8 mouse cellular contexts compared by ENCODE assay signal in genomic region chr2:4400771-4401596, GRCm38 (mm10).
A peak's percentile ranks its signal among the peaks of the same experiment; 100 is the strongest.
DNase-seq lines count a peak whose midpoint lies in the region; ATAC-seq and TF ChIP-seq lines count a peak whose summit lies in the region.

No protein-coding gene starts in this region.

- H3K27ac ChIP-seq in forebrain, embryonic 10.5 days = peak overlapping the region; percentile 98
- peak overlapping the region; percentile 83 for H3K27ac ChIP-seq in heart, embryonic 13.5 days (replicated peaks)
- H3K27ac ChIP-seq in kidney, postnatal 0 days = peak overlapping the region; percentile 57
- H3K27ac ChIP-seq in liver, embryonic 15.5 days (replicated peaks) = no peak overlapping the region
- peak overlapping the region; percentile 98 for H3K27ac ChIP-seq in neural tube, embryonic 11.5 days (ENCODE audit: low read depth, low read length)

- no peaks in the 10 kb centered on the region for H3K27me3 ChIP-seq in C2C12 (ENCODE audit: control insufficient read depth, insufficient read depth, insufficient read length)
- H3K27me3 ChIP-seq in forebrain, embryonic 10.5 days (ENCODE audit: poor library complexity, severe bottlenecking) = 0 out of 2 replicates have a peak, but pooled peaks cover 8% of the 10 kb centered on the region
- no peaks in the 10 kb centered on the region for H3K27me3 ChIP-seq in heart, embryonic 13.5 days (replicated peaks)
- H3K27me3 ChIP-seq in kidney, postnatal 0 days (ENCODE audit: insufficient read depth, low read length) = no peaks in the 10 kb centered on the region
- H3K27me3 ChIP-seq in liver, embryonic 15.5 days = peaks cover 64% of the 10 kb centered on the region
- no peaks in the 10 kb centered on the region for H3K27me3 ChIP-seq in neural tube, embryonic 11.5 days (ENCODE audit: control insufficient read depth, insufficient read depth, low read length)

- DNase-seq in brain, adult 2 months (ENCODE audit: low read depth, low spot score) = peak; percentile 66
- peak; percentile 62 for DNase-seq in forebrain, embryonic 10.5 days (ENCODE audit: extremely low spot score, low spot score)
- DNase-seq in kidney, postnatal 0 days (ENCODE audit: low spot score) = peak; percentile 72
- peak; percentile 78 for DNase-seq in neural tube, embryonic 11.5 days (ENCODE audit: low spot score)
- DNase-seq in thymus, postnatal 25 days = peak; percentile 13

- peaks cover 67% of the 10 kb centered on the region for H3K79me2 ChIP-seq in C2C12 (ENCODE audit: control insufficient read depth, insufficient read depth)

- H3K4me3 ChIP-seq in C2C12 (ENCODE audit: insufficient read depth, poor library complexity, severe bottlenecking) = peak overlapping the region; percentile 63
- peak overlapping the region; percentile 68 for H3K4me3 ChIP-seq in forebrain, embryonic 10.5 days
- H3K4me3 ChIP-seq in heart, embryonic 13.5 days = peak overlapping the region; percentile 78
- H3K4me3 ChIP-seq in kidney, postnatal 0 days (replicated peaks; ENCODE audit: low read depth, low read length) = peak overlapping the region; percentile 77
- H3K4me3 ChIP-seq in liver, embryonic 15.5 days (replicated peaks) = peak overlapping the region; percentile 50
- H3K4me3 ChIP-seq in neural tube, embryonic 11.5 days (ENCODE audit: low read depth, low read length) = peak overlapping the region; percentile 72

- H3K9me3 ChIP-seq in forebrain, embryonic 10.5 days = peaks cover 5% of the 10 kb centered on the region; the same call in 1 of the 2 replicates
- H3K9me3 ChIP-seq in heart, embryonic 13.5 days = peaks cover 3% of the 10 kb centered on the region; the same call in 1 of the 2 replicates
- no peaks in the 10 kb centered on the region for H3K9me3 ChIP-seq in kidney, postnatal 0 days (replicated peaks; ENCODE audit: low read length)
- H3K9me3 ChIP-seq in liver, embryonic 15.5 days (replicated peaks) = no peaks in the 10 kb centered on the region
- H3K9me3 ChIP-seq in neural tube, embryonic 11.5 days (ENCODE audit: control insufficient read depth, low read length) = no peaks in the 10 kb centered on the region

- no peak for TF ChIP-seq CTCF in C2C12 (IDR thresholded peaks at IDR 0.05; ENCODE audit: control insufficient read depth, insufficient read depth, insufficient read length)
- no peak for TF ChIP-seq CTCF in kidney, postnatal 0 days (IDR thresholded peaks at IDR 0.05; ENCODE audit: low read depth)

- peak overlapping the region; percentile 90 for H3K4me2 ChIP-seq in heart, embryonic 13.5 days
- H3K4me2 ChIP-seq in kidney, postnatal 0 days (ENCODE audit: low read length) = peak overlapping the region; percentile 94
- peak overlapping the region; percentile 67 for H3K4me2 ChIP-seq in liver, embryonic 15.5 days
- H3K4me2 ChIP-seq in neural tube, embryonic 11.5 days (ENCODE audit: low read depth) = peak overlapping the region; percentile 78

- H3K79me3 ChIP-seq in C2C12 (ENCODE audit: low read depth) = peaks cover 48% of the 10 kb centered on the region

- H3K9ac ChIP-seq in heart, embryonic 13.5 days = peak overlapping the region; percentile 92
- peak overlapping the region; percentile 78 for H3K9ac ChIP-seq in kidney, postnatal 0 days (ENCODE audit: low read depth, low read length)
- H3K9ac ChIP-seq in liver, embryonic 15.5 days = no peak overlapping the region
- H3K9ac ChIP-seq in neural tube, embryonic 11.5 days (ENCODE audit: low read length) = peak overlapping the region; percentile 96

- ATAC-seq in heart, embryonic 13.5 days (ENCODE audit: extremely low read depth, insufficient number of reproducible peaks, low FRiP score, low TSS enrichment) = peak; percentile 40; the same call in 1 of the 2 replicates
- ATAC-seq in kidney, postnatal 0 days (replicated peaks; ENCODE audit: low FRiP score, low read depth) = peak; percentile 74
- ATAC-seq in liver, embryonic 15.5 days (ENCODE audit: insufficient read depth) = no peak
- ATAC-seq in neural tube, embryonic 11.5 days (ENCODE audit: insufficient read depth, low FRiP score, low TSS enrichment) = peak; percentile 73

- H3ac ChIP-seq in C2C12 (ENCODE audit: control insufficient read depth, insufficient read length, low read depth) = peak overlapping the region; percentile 81

- peaks cover 6% of the 10 kb centered on the region for H3K36me3 ChIP-seq in C2C12 (ENCODE audit: control insufficient read depth, insufficient read depth)
- no peaks in the 10 kb centered on the region for H3K36me3 ChIP-seq in forebrain, embryonic 10.5 days (replicated peaks)
- no peaks in the 10 kb centered on the region for H3K36me3 ChIP-seq in heart, embryonic 13.5 days
- H3K36me3 ChIP-seq in kidney, postnatal 0 days (ENCODE audit: insufficient read depth, low read length) = no peaks in the 10 kb centered on the region
- H3K36me3 ChIP-seq in liver, embryonic 15.5 days (replicated peaks) = no peaks in the 10 kb centered on the region
- no peaks in the 10 kb centered on the region for H3K36me3 ChIP-seq in neural tube, embryonic 11.5 days (ENCODE audit: control insufficient read depth, insufficient read depth, low read length)

- WGBS in forebrain, embryonic 10.5 days = under 1% methylated on average over 66 of the region's 74 CpGs
- WGBS in heart, embryonic 13.5 days = under 1% methylated on average over 64 of the region's 74 CpGs
- WGBS in kidney, postnatal 0 days = under 1% methylated on average over 73 of the region's 74 CpGs
- WGBS in liver, embryonic 15.5 days (ENCODE audit: insufficient replicate concordance) = 2% methylated on average over 72 of the region's 74 CpGs
- under 1% methylated on average over 35 of the region's 74 CpGs for WGBS in neural tube, embryonic 11.5 days

- peaks cover 45% of the 10 kb centered on the region for H3K4me1 ChIP-seq in forebrain, embryonic 10.5 days
- H3K4me1 ChIP-seq in heart, embryonic 13.5 days = peaks cover 29% of the 10 kb centered on the region
- peaks cover 7% of the 10 kb centered on the region; the same call in 1 of the 2 replicates for H3K4me1 ChIP-seq in kidney, postnatal 0 days (replicated peaks; ENCODE audit: insufficient read depth, low read length)
- H3K4me1 ChIP-seq in liver, embryonic 15.5 days (replicated peaks) = no peaks in the 10 kb centered on the region
- peaks cover 15% of the 10 kb centered on the region for H3K4me1 ChIP-seq in neural tube, embryonic 11.5 days (ENCODE audit: control insufficient read depth, insufficient read depth, low read length)

TF ChIP-seq in C2C12, 6 proteins besides CTCF, POLR2A, EP300 and RAD21:
- TF ChIP-seq MAX (IDR thresholded peaks at IDR 0.05) (no peak), USF1 (IDR thresholded peaks at IDR 0.05; ENCODE audit: low read depth) (no peak), MYOG (IDR thresholded peaks at IDR 0.05; ENCODE audit: control insufficient read depth, extremely low read depth, insufficient read length) (no peak), MYOD1 (IDR thresholded peaks at IDR 0.05; ENCODE audit: control insufficient read depth, insufficient read length, low read depth) (no peak), CEBPB (IDR thresholded peaks at IDR 0.05; ENCODE audit: low read depth) (no peak), FOSL1 (IDR thresholded peaks at IDR 0.05; ENCODE audit: insufficient read depth, low read length, poor library complexity, severe bottlenecking) (no peak)

Comparison
In these comparisons a context has a peak if more than half of its experiments do, and no peak if none do; other contexts are left out.
1. DNase-seq: peak in every context shown above with its lines; median percentile 78 in neural tube, embryonic 11.5 days; 72 in kidney, postnatal 0 days; 66 in brain, adult 2 months; 62 in forebrain, embryonic 10.5 days; 13 in thymus, postnatal 25 days.